9 mouse cellular contexts compared by ENCODE assay signal in the genomic region with DNA sequence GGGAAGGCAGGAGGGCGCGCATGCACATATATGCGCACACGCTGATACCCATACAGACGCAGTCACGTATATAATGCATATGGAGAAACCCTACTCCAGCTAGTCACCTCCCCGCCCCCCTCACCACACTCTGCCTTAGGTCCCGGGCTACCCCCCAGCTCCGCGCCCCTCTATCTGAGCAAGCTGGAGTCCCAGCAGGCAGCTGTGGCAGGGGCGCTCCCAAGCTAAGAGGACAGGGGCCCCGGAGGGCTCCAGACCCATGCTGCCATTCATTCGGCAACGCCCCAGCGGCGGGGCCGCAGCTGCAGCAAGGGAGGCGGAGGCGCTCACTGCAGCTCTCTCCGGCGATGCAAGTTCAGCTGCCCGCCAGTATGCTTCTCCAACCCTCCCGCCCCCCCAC. TPM values are rescaled to one million over a fixed set of nuclear protein-coding genes. Genes with fewer than 3 reads are reported as not detected.
DNase-seq lines count a peak whose midpoint lies in the region; ATAC-seq and TF ChIP-seq lines count a peak whose summit lies in the region.
"Had no signal": no experiment of that assay in that cellular context is flagged by ENCODE, and none has a peak within 500 bp of the region (broad histone marks: within the 10 kb centered on the region; RNA-seq: fewer than 3 reads in every experiment).

No protein-coding gene starts in this region.

- DNase-seq in frontal cortex, postnatal 36 days (ENCODE audit: low spot score in 2 of 2): peak; percentile 9 to 11
- no peak for DNase-seq in frontal cortex, adult 2 months (ENCODE audit: extremely low spot score in 1 of 2, low spot score in 1 of 2)
- DNase-seq in CH12.LX (ENCODE audit: extremely low read depth): no peak
- peak; percentile 57 for DNase-seq in embryo, embryonic 11 days
- DNase-seq in hindbrain, embryonic 10.5 days (ENCODE audit: low spot score): peak; percentile 48
- peak; percentile 11 for DNase-seq in liver, embryonic 13.5 days
- DNase-seq in layer of hippocampus, postnatal 36 days: no peak

- H3K36me3 ChIP-seq in CH12.LX (replicated peaks in 1 of 2; ENCODE audit: control insufficient read depth in 1 of 2, insufficient read depth in 1 of 2, low read length in 1 of 2): no peaks in the 10 kb centered on the region
- no peaks in the 10 kb centered on the region for H3K36me3 ChIP-seq in hindbrain, embryonic 10.5 days
- no peaks in the 10 kb centered on the region for H3K36me3 ChIP-seq in liver, embryonic 13.5 days
- no peaks in the 10 kb centered on the region for H3K36me3 ChIP-seq in neural tube, embryonic 15.5 days

- peak overlapping the region; percentile 19; the same call in 1 of the 2 replicates for H3K27ac ChIP-seq in CH12.LX (ENCODE audit: insufficient read depth, low read depth)
- H3K27ac ChIP-seq in hindbrain, embryonic 10.5 days: peak overlapping the region; percentile 88
- no peak overlapping the region for H3K27ac ChIP-seq in liver, embryonic 13.5 days
- H3K27ac ChIP-seq in neural tube, embryonic 15.5 days (replicated peaks): peak overlapping the region; percentile 82

- H3K9ac ChIP-seq in CH12.LX (ENCODE audit: insufficient read depth, low read depth): peak overlapping the region; percentile 71
- H3K9ac ChIP-seq in liver, embryonic 13.5 days: peak overlapping the region; percentile 53
- peak overlapping the region; percentile 65 for H3K9ac ChIP-seq in neural tube, embryonic 15.5 days (replicated peaks)

- in situ Hi-C loops in CH12.LX (cut with MboI; ENCODE audit: low pct_ligation_motif_present, low pct_unique_long_range_greater_than_20kb, low sequenced_read_pairs): no loop called here

- TF ChIP-seq EP300 in CH12.LX (IDR thresholded peaks at IDR 0.05; ENCODE audit: low read length): no peak

- H3K79me2 ChIP-seq in CH12.LX (replicated peaks; ENCODE audit: control insufficient read depth, extremely low read depth, insufficient read depth, poor library complexity, severe bottlenecking): peaks cover 44% of the 10 kb centered on the region

- peak overlapping the region; percentile 90; the same call in 1 of the 2 replicates for H3K4me2 ChIP-seq in CH12.LX (ENCODE audit: insufficient read depth, low read depth, poor library complexity, severe bottlenecking)
- H3K4me2 ChIP-seq in liver, embryonic 13.5 days: peak overlapping the region; percentile 73
- peak overlapping the region; percentile 61 for H3K4me2 ChIP-seq in neural tube, embryonic 15.5 days

- no peak for TF ChIP-seq POLR2A in CH12.LX (IDR thresholded peaks at IDR 0.05; ENCODE audit: low read depth, low read length)

- no peaks in the 10 kb centered on the region for H3K9me3 ChIP-seq in CH12.LX (replicated peaks; ENCODE audit: low read length)
- peaks cover 3% of the 10 kb centered on the region; the same call in 1 of the 2 replicates for H3K9me3 ChIP-seq in hindbrain, embryonic 10.5 days
- no peaks in the 10 kb centered on the region for H3K9me3 ChIP-seq in liver, embryonic 13.5 days (replicated peaks)
- no peaks in the 10 kb centered on the region for H3K9me3 ChIP-seq in neural tube, embryonic 15.5 days (replicated peaks)

- H3K4me1 ChIP-seq in CH12.LX (ENCODE audit: control insufficient read depth in 1 of 2, insufficient read depth in 2 of 2): peaks cover 19 to 32% of the 10 kb centered on the region in 2 experiments
- H3K4me1 ChIP-seq in hindbrain, embryonic 10.5 days (replicated peaks): 0 out of 2 replicates have a peak, but pooled peaks cover 10% of the 10 kb centered on the region
- H3K4me1 ChIP-seq in liver, embryonic 13.5 days (replicated peaks): no peaks in the 10 kb centered on the region
- peaks cover 31% of the 10 kb centered on the region for H3K4me1 ChIP-seq in neural tube, embryonic 15.5 days

- no peaks in the 10 kb centered on the region for H3K27me3 ChIP-seq in CH12.LX (replicated peaks)
- H3K27me3 ChIP-seq in hindbrain, embryonic 10.5 days (ENCODE audit: insufficient read depth, poor library complexity, severe bottlenecking): no peaks in the 10 kb centered on the region
- no peaks in the 10 kb centered on the region for H3K27me3 ChIP-seq in liver, embryonic 13.5 days
- H3K27me3 ChIP-seq in neural tube, embryonic 15.5 days (replicated peaks): no peaks in the 10 kb centered on the region

- dilution Hi-C loops in CH12.LX (cut with MboI; ENCODE audit: extremely low pct_ligation_motif_present, extremely low pct_unique_long_range_greater_than_20kb, low sequenced_read_pairs): no loop called here

- TF ChIP-seq RAD21 in CH12.LX (IDR thresholded peaks at IDR 0.05; ENCODE audit: low read depth, low read length): no peak

- WGBS in hindbrain, embryonic 10.5 days: 17% methylated on average over 21 of the region's 23 CpGs
- WGBS in liver, embryonic 13.5 days (ENCODE audit: insufficient replicate concordance): 11% methylated on average over 19 of the region's 23 CpGs
- 33% methylated on average over 15 of the region's 23 CpGs for WGBS in neural tube, embryonic 15.5 days

- peak; percentile 60 for ATAC-seq in liver, embryonic 13.5 days (ENCODE audit: low read depth)
- peak; percentile 69 for ATAC-seq in neural tube, embryonic 15.5 days (ENCODE audit: low FRiP score)

- no peak for TF ChIP-seq CTCF in CH12.LX (conservative IDR thresholded peaks at IDR 0.05 in 1 of 2, IDR thresholded peaks at IDR 0.05 in 1 of 2; ENCODE audit: low read depth in 2 of 2, low read length in 2 of 2)

- peak overlapping the region; percentile 68 to 97 (median 80) for H3K4me3 ChIP-seq in CH12.LX (replicated peaks in 1 of 3; ENCODE audit: low read depth in 2 of 3, low read length in 2 of 3, poor library complexity in 1 of 3)
- peak overlapping the region; percentile 66 for H3K4me3 ChIP-seq in hindbrain, embryonic 10.5 days
- peak overlapping the region; percentile 65 for H3K4me3 ChIP-seq in liver, embryonic 13.5 days (replicated peaks)
- peak overlapping the region; percentile 57 for H3K4me3 ChIP-seq in neural tube, embryonic 15.5 days (replicated peaks)

TF ChIP-seq in CH12.LX, 34 proteins besides CTCF, POLR2A, EP300 and RAD21:
- TF ChIP-seq MXI1 (IDR thresholded peaks at IDR 0.05; ENCODE audit: low read depth, low read length) (peak; percentile 15; the same call in 1 of the 2 replicates), UBTF (IDR thresholded peaks at IDR 0.05; ENCODE audit: low read depth, low read length) (no peak)

RNA-seq across cellular contexts. Expression of a gene that starts 2.8 kb away (rescaled TPM):
- 38.6 and 40.7 TPM in 2 replicates for polyA plus RNA-seq in frontal cortex, adult 2 months (2012; rRNA removed)
- total RNA-seq in CH12.LX (2012; rRNA removed): 88.1 and 98.8 TPM in 2 replicates
- total RNA-seq in CH12.LX (2014; rRNA removed): 94.1 and 94.4 TPM in 2 replicates
- 180 and 214 TPM in 2 replicates for polyA plus RNA-seq in CH12.LX (2012; ENCODE audit: insufficient read length, low read depth)
- polyA plus RNA-seq in hindbrain, embryonic 10.5 days (2016; fragmentation: Nextera tagmentation; extraction: Ambion mirVana): 37.5 and 46.3 TPM in 2 replicates
- polyA plus RNA-seq in liver, embryonic 13.5 days (2015; fragmentation: Nextera tagmentation; extraction: Ambion mirVana): 5.0 and 5.9 TPM in 2 replicates
- polyA plus RNA-seq in neural tube, embryonic 15.5 days (2015; fragmentation: Nextera tagmentation; extraction: Ambion mirVana): 72.2 TPM in 2 replicates
- total RNA-seq in layer of hippocampus, postnatal 36 days (2021): 10 to 100 TPM; 47.4 to 49.1 TPM

RNA-seq across cellular contexts. Expression of a gene that starts 59.9 kb away (rescaled TPM):
- 0.06 TPM in 1 of 2 replicates, not detected in the other for polyA plus RNA-seq in frontal cortex, adult 2 months (2012; rRNA removed)
- total RNA-seq in CH12.LX (2012; rRNA removed) (not detected in 2 replicates), CH12.LX (2014; rRNA removed) (not detected in 2 replicates)
- polyA plus RNA-seq in CH12.LX (2012; ENCODE audit: insufficient read length, low read depth): not detected in 2 replicates
- polyA plus RNA-seq in hindbrain, embryonic 10.5 days (2016; fragmentation: Nextera tagmentation; extraction: Ambion mirVana): not detected in 2 replicates
- polyA plus RNA-seq in liver, embryonic 13.5 days (2015; fragmentation: Nextera tagmentation; extraction: Ambion mirVana): 0.14 TPM in 1 of 2 replicates, not detected in the other
- not detected in 2 replicates for polyA plus RNA-seq in neural tube, embryonic 15.5 days (2015; fragmentation: Nextera tagmentation; extraction: Ambion mirVana)
- not detected for total RNA-seq in layer of hippocampus, postnatal 36 days (2021)
- total RNA-seq: left cerebral cortex, adult 18-20 months had no signal

Comparison
In these comparisons a context has a peak if more than half of its experiments do, and no peak if none do; other contexts are left out.
1. DNase-seq: peak in frontal cortex, postnatal 36 days (2 of 2), embryo, embryonic 11 days (single experiment), hindbrain, embryonic 10.5 days (single experiment) and liver, embryonic 13.5 days (single experiment); none in frontal cortex, adult 2 months (0 of 2), CH12.LX (single experiment) and layer of hippocampus, postnatal 36 days (0 of 2).
2. Peak in every context shown above with its lines, with median percentiles within 50 percentile points of each other: H3K4me2 ChIP-seq, H3K4me3 ChIP-seq and H3K9ac ChIP-seq.